Mouse (Mus musculus) lung, adult 18-20 months (tissue): ENCODE data around the gene Drd5.

Source experiments
- DNase-seq, 2 experiments: peaks; one replicate each; pipeline ENCODE4 v3.0.0; 2022; ENCODE audit warnings: mixed read lengths in 2 of 2

Gene Drd5

GRCm38 (mm10) chr5:38356927-38357326 lies 37.8 kb downstream of the Drd5 start:
- DNase-seq = no peak

DNA sequence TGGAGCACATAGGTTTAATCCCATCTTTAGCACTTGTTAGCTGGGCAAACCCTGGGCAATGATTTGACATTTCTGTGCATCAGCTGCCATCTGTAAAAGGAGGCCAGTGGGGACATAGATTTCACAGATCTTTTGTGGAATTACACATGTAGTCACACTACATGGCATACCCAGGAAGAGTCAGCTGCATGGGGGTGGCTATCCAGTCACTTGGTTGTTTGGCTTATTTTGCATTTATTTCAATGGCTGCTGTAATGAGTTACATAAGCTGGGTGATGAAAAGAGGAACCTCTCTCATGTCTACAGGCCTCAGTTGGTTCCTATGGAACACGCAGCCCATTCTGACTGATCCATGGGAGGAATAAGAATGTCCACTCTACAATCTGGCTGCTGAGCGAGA lies 40.5 kb downstream of the Drd5 start:
- DNase-seq = no peak

DNA sequence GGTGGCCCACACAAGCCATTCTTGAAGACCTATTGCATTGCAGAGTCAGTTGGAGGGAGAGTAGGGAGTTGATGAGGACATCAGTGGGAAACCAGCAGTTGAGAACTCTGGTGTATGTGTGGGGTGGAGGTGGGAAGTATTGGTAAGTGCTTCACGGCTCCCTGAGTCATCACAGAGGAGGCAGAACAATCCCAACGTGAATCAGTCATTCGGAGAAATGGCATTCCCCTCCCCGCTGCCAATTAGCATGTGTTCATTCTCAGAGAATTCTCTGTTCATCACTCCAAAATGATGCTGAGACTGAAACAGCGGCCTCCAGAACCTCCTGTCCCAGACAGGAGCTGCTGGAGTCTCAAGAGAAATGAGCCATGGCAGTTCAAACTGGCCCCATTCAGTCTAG lies 45.2 kb downstream of the Drd5 start:
- DNase-seq = no peak

DNA sequence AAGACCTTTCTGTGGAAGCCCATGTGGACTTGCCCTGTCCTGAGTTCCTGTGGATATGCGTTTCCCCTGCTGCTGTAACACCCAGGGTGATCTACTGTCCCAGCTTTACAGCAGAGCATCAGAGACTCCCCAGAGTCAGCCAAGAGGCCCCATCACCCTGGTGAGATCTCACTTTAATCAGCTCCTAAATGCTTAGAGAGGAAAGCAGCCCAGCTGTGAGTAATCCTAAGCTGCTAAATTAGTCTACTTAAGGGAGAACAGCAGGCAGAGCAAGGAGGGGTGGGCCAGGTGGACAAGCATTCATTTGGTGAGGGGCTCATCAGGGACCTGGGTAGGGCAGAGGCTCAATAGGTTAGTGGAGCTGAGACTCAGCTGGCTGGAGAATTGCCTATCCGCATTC lies 46.4 kb downstream of the Drd5 start:
- DNase-seq = no peak

DNA sequence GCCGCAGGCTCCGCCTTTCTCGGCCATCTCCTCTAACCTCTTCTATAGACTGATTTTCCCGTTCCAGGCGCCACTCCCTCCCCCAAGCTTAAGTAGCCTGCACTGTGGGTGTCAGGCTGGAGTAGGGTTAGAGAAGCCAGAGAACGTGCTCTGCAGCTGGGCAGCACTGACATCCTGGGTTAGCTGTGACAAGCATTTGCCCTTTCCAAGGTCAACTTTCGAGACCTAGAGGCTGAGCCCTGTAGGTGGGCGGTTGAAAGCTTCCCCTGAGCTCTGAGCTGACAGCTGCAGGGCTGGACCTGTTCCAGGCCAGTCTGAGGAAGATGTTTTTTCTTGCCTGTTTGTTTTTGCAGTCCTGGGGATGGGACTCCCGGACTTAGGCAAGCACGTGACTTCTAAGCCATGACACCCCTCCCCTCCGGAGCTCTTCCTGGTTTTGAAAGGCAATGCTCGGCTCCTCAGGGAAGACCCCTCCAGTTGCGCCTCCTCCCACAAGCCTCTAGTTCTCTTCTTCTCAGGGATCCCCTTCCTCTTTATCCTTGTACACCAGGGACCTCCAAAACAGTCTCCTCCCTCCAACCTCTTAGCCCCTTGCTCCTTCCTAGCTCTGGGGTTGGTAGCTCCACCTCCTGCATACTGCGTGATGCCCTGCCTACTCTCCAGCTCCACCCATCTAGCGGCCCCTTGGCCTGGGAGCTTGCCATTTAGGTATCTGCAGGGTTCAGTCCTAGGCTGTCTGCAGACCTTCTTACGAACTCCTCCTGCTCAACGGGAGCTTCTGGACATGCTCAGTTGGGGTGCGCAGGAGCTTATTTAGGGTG lies 47.7 kb downstream of the Drd5 start:
- DNase-seq = peak; percentile 15 to 17

DNA sequence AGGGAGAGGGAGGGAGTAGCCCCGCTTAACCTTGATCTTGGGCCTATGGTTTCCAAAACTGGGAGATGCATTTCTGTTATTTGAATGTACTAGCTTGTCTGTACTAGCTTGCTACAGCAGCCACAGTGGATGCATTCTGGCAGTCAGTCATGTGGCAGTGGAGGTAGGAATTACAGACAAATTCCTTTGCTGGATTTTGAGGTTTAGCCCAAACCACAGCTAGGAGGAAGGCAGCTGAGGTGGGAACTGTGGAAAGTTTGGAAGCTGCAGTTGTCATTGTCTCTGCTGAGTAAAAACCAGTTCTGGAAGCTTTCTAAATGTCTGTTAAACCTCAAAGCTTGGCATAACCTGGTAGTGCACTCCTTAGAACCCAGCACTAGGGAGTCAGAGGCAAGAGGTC lies 52.1 kb downstream of the Drd5 start:
- no peak for DNase-seq
